Comparison of ENCODE assay signal across 16 mouse cellular contexts in genomic region chr1:78433472-78433871, GRCm38 (mm10).
"Had no signal": no experiment of that assay in that cellular context is flagged by ENCODE, and none has a peak within 500 bp of the region (broad histone marks: within the 10 kb centered on the region; RNA-seq: fewer than 3 reads in every experiment).

No protein-coding gene starts in this region.

- DNase-seq: retina, postnatal 1 day; right cerebral cortex, adult 18-20 months; right cerebral cortex, postnatal 14 days; right cerebral cortex, postnatal 25 days; right cerebral cortex, postnatal 4 days; spleen, adult 18-20 months; thymus, adult 18-20 months; thymus, adult 2 months; thymus, postnatal 14 days; thymus, postnatal 25 days; thymus, postnatal 36 days; thymus, postnatal 4 days had no signal

- H3K4me1 ChIP-seq: neural tube, embryonic 13.5 days; neural tube, embryonic 15.5 days; stomach, embryonic 15.5 days had no signal

- H3K9ac ChIP-seq: neural tube, embryonic 13.5 days; neural tube, embryonic 15.5 days; stomach, embryonic 15.5 days had no signal

- H3K4me2 ChIP-seq: neural tube, embryonic 13.5 days; neural tube, embryonic 15.5 days; stomach, embryonic 15.5 days had no signal

- H3K9me3 ChIP-seq: neural tube, embryonic 13.5 days; neural tube, embryonic 15.5 days; stomach, embryonic 15.5 days had no signal

- H3K4me3 ChIP-seq: neural tube, embryonic 13.5 days; neural tube, embryonic 15.5 days; stomach, embryonic 15.5 days had no signal

- H3K27ac ChIP-seq: neural tube, embryonic 13.5 days; neural tube, embryonic 15.5 days; stomach, embryonic 15.5 days; stomach, postnatal 0 days had no signal

- H3K27me3 ChIP-seq: neural tube, embryonic 13.5 days; neural tube, embryonic 15.5 days; stomach, embryonic 15.5 days had no signal

- H3K36me3 ChIP-seq: neural tube, embryonic 13.5 days; neural tube, embryonic 15.5 days had no signal
